Mouse (Mus musculus): Measurements from ENCODE around the gene Prrc2a. TPM values are rescaled to one million over a fixed set of nuclear protein-coding genes. Genes with fewer than 3 reads are reported as not detected.

Gene Prrc2a
- polyA plus RNA-seq, 1 experiment from 2014 or later = 83.9 TPM

Small RNA genes lying within 50 kb of the gene (microRNA-seq; reads per million reads assigned to microRNA genes)
- gene Mir6973a (ENCODE audit: borderline replicate concordance, insufficient number of aligned reads) (not detected), gene Mir6974 (ENCODE audit: borderline replicate concordance, insufficient number of aligned reads) (not detected)

Other genes starting within 250 kb of the Prrc2a start
- 24.3 and 32.3 TPM in 2 replicates for gene Neu1, start 233.6 kb downstream of the Prrc2a start, polyA plus RNA-seq (2015; fragmentation: Nextera tagmentation; extraction: Ambion mirVana)
- 1.4 and 1.6 TPM in 2 replicates for gene Hspa1b, start 205.7 kb downstream of the Prrc2a start, polyA plus RNA-seq (2015; fragmentation: Nextera tagmentation; extraction: Ambion mirVana)
- gene Gm20481, start 195.0 kb downstream of the Prrc2a start, polyA plus RNA-seq (2015; fragmentation: Nextera tagmentation; extraction: Ambion mirVana) = not detected in 2 replicates
- gene Hspa1a, start 192.7 kb downstream of the Prrc2a start, polyA plus RNA-seq (2015; fragmentation: Nextera tagmentation; extraction: Ambion mirVana) = 11.8 and 21.4 TPM in 2 replicates
- gene Hspa1l, start 192.2 kb downstream of the Prrc2a start, polyA plus RNA-seq (2015; fragmentation: Nextera tagmentation; extraction: Ambion mirVana) = 0.11 and 0.17 TPM in 2 replicates
- gene Lsm2, start 183.0 kb downstream of the Prrc2a start, polyA plus RNA-seq (2015; fragmentation: Nextera tagmentation; extraction: Ambion mirVana) = 62.8 and 87.8 TPM in 2 replicates
- gene Vars, start 163.9 kb downstream of the Prrc2a start, polyA plus RNA-seq (2015; fragmentation: Nextera tagmentation; extraction: Ambion mirVana) = 31.9 and 37.8 TPM in 2 replicates
- gene Vwa7, start 148.3 kb downstream of the Prrc2a start, polyA plus RNA-seq (2015; fragmentation: Nextera tagmentation; extraction: Ambion mirVana) = 0.21 and 0.35 TPM in 2 replicates
- gene Sapcd1, start 136.9 kb downstream of the Prrc2a start, polyA plus RNA-seq (2015; fragmentation: Nextera tagmentation; extraction: Ambion mirVana) = 4.2 and 6.4 TPM in 2 replicates
- gene Msh5, start 118.2 kb downstream of the Prrc2a start, polyA plus RNA-seq (2015; fragmentation: Nextera tagmentation; extraction: Ambion mirVana) = 2.5 and 3.4 TPM in 2 replicates
- 309 and 357 TPM in 2 replicates for gene Clic1, start 114.9 kb downstream of the Prrc2a start, polyA plus RNA-seq (2015; fragmentation: Nextera tagmentation; extraction: Ambion mirVana)
- 134 and 219 TPM in 2 replicates for gene Ddah2, start 105.9 kb downstream of the Prrc2a start, polyA plus RNA-seq (2015; fragmentation: Nextera tagmentation; extraction: Ambion mirVana)
- gene Ly6g6c, start 99.5 kb downstream of the Prrc2a start, polyA plus RNA-seq (2015; fragmentation: Nextera tagmentation; extraction: Ambion mirVana) = 0.19 and 0.61 TPM in 2 replicates
- 0.55 and 0.69 TPM in 2 replicates for gene Mpig6b, start 98.7 kb downstream of the Prrc2a start, polyA plus RNA-seq (2015; fragmentation: Nextera tagmentation; extraction: Ambion mirVana)
- gene Ly6g6e, start 88.0 kb downstream of the Prrc2a start, polyA plus RNA-seq (2015; fragmentation: Nextera tagmentation; extraction: Ambion mirVana) = 0.12 and 0.55 TPM in 2 replicates
- 1.4 and 2.1 TPM in 2 replicates for gene Ly6g6d, start 86.8 kb downstream of the Prrc2a start, polyA plus RNA-seq (2015; fragmentation: Nextera tagmentation; extraction: Ambion mirVana)
- gene Ly6g6f, start 79.3 kb downstream of the Prrc2a start, polyA plus RNA-seq (2015; fragmentation: Nextera tagmentation; extraction: Ambion mirVana) = 0.22 and 0.73 TPM in 2 replicates
- gene Abhd16a, start 75.6 kb downstream of the Prrc2a start, polyA plus RNA-seq (2015; fragmentation: Nextera tagmentation; extraction: Ambion mirVana) = 94.1 and 104 TPM in 2 replicates
- not detected in 2 replicates for gene Ly6g5c, start 56.6 kb downstream of the Prrc2a start, polyA plus RNA-seq (2015; fragmentation: Nextera tagmentation; extraction: Ambion mirVana)
- gene Ly6g5b, start 49.5 kb downstream of the Prrc2a start, polyA plus RNA-seq (2015; fragmentation: Nextera tagmentation; extraction: Ambion mirVana) = 0.30 and 0.47 TPM in 2 replicates
- 14.4 and 16.6 TPM in 2 replicates for gene Gpank1, start 43.4 kb downstream of the Prrc2a start, polyA plus RNA-seq (2015; fragmentation: Nextera tagmentation; extraction: Ambion mirVana)
- gene Csnk2b, start 42.8 kb downstream of the Prrc2a start, polyA plus RNA-seq (2015; fragmentation: Nextera tagmentation; extraction: Ambion mirVana) = 161 and 223 TPM in 2 replicates
- gene D17H6S53E, start 38.5 kb downstream of the Prrc2a start, polyA plus RNA-seq (2015; fragmentation: Nextera tagmentation; extraction: Ambion mirVana) = 8.9 and 11.5 TPM in 2 replicates
- gene Apom, start 32.8 kb downstream of the Prrc2a start, polyA plus RNA-seq (2015; fragmentation: Nextera tagmentation; extraction: Ambion mirVana) = 26.8 and 40.5 TPM in 2 replicates
- 40.7 and 47.0 TPM in 2 replicates for gene Bag6, start 29.7 kb downstream of the Prrc2a start, polyA plus RNA-seq (2015; fragmentation: Nextera tagmentation; extraction: Ambion mirVana)
- 28.3 and 48.7 TPM in 2 replicates for gene Aif1, start 11.2 kb upstream of the Prrc2a start, polyA plus RNA-seq (2015; fragmentation: Nextera tagmentation; extraction: Ambion mirVana)
- 25.5 and 35.9 TPM in 2 replicates for gene Lst1, start 23.5 kb upstream of the Prrc2a start, polyA plus RNA-seq (2015; fragmentation: Nextera tagmentation; extraction: Ambion mirVana)
- gene Ltb, start 29.5 kb upstream of the Prrc2a start, polyA plus RNA-seq (2015; fragmentation: Nextera tagmentation; extraction: Ambion mirVana) = 2.1 and 4.4 TPM in 2 replicates
- 0.26 and 0.39 TPM in 2 replicates for gene Tnf, start 37.1 kb upstream of the Prrc2a start, polyA plus RNA-seq (2015; fragmentation: Nextera tagmentation; extraction: Ambion mirVana)
- gene Lta, start 40.5 kb upstream of the Prrc2a start, polyA plus RNA-seq (2015; fragmentation: Nextera tagmentation; extraction: Ambion mirVana) = 0.09 and 0.25 TPM in 2 replicates
- 0.37 TPM in 1 of 2 replicates, not detected in the other for gene Gm16181, start 55.9 kb upstream of the Prrc2a start, polyA plus RNA-seq (2015; fragmentation: Nextera tagmentation; extraction: Ambion mirVana)
- 9.4 and 13.5 TPM in 2 replicates for gene Atp6v1g2, start 68.8 kb upstream of the Prrc2a start, polyA plus RNA-seq (2015; fragmentation: Nextera tagmentation; extraction: Ambion mirVana)
- gene Nfkbil1, start 70.9 kb upstream of the Prrc2a start, polyA plus RNA-seq (2015; fragmentation: Nextera tagmentation; extraction: Ambion mirVana) = 15.2 and 18.3 TPM in 2 replicates
- 140 and 197 TPM in 2 replicates for gene Ddx39b, start 76.8 kb upstream of the Prrc2a start, polyA plus RNA-seq (2015; fragmentation: Nextera tagmentation; extraction: Ambion mirVana)
- 191 and 238 TPM in 2 replicates for gene H2-D1, start 97.8 kb upstream of the Prrc2a start, polyA plus RNA-seq (2015; fragmentation: Nextera tagmentation; extraction: Ambion mirVana)
- gene H2-Q1, start 155.5 kb upstream of the Prrc2a start, polyA plus RNA-seq (2015; fragmentation: Nextera tagmentation; extraction: Ambion mirVana) = 0.07 and 0.44 TPM in 2 replicates
- gene H2-Q2, start 177.3 kb upstream of the Prrc2a start, polyA plus RNA-seq (2015; fragmentation: Nextera tagmentation; extraction: Ambion mirVana) = 0.69 and 2.1 TPM in 2 replicates
- gene H2-Q4, start 214.7 kb upstream of the Prrc2a start, polyA plus RNA-seq (2015; fragmentation: Nextera tagmentation; extraction: Ambion mirVana) = 6.1 and 9.2 TPM in 2 replicates